Mouse (Mus musculus) forebrain, postnatal 0 days (tissue): ENCODE results near the gene Hephl1. TPM values are rescaled to one million over a fixed set of nuclear protein-coding genes. Genes with fewer than 3 reads are reported as not detected.
A peak's percentile ranks its signal among the peaks of the same experiment; 100 is the strongest.

ENCODE experiments used
- ATAC-seq: fragments of 200-750 bp; cut with Nextera tagmentation; 2 replicates; pipeline ENCODE4 v1.8.0; 2017; ENCODE audit warnings: mild to moderate bottlenecking, moderate library complexity
- DNase-seq: peaks from one replicate; pipeline ENCODE4 v3.0.0-alpha.2; 2015
- H3K27ac ChIP-seq: fragments of 300-500 bp; sonication (generic); 2 replicates; pipeline ENCODE4 v1.5.1; 2014; ENCODE audit warnings: low read depth, mild to moderate bottlenecking, antibody characterized with exemption, low read length, moderate library complexity, mixed read lengths
- H3K27me3 ChIP-seq: fragments of 300-500 bp; sonication (generic); 2 replicates; pipeline ENCODE4 v1.6.1; 2014; ENCODE audit warnings: mild to moderate bottlenecking, low read length, mixed read lengths; ENCODE audit not compliant: insufficient read depth
- H3K36me3 ChIP-seq: fragments of 300-500 bp; sonication (generic); 2 replicates; pipeline ENCODE4 v1.6.1; 2014; ENCODE audit warnings: mild to moderate bottlenecking, moderate library complexity; ENCODE audit not compliant: insufficient read depth
- H3K4me1 ChIP-seq: fragments of 300-500 bp; sonication (generic); 2 replicates; pipeline ENCODE4 v1.6.1; 2014; ENCODE audit warnings: antibody characterized with exemption; ENCODE audit not compliant: insufficient read depth
- H3K4me2 ChIP-seq: fragments of 300-500 bp; sonication (generic); 2 replicates; pipeline ENCODE4 v1.6.1; 2014; ENCODE audit warnings: low read depth, mild to moderate bottlenecking, moderate library complexity
- H3K4me3 ChIP-seq: fragments of 300-500 bp; sonication (generic); 2 replicates; pipeline ENCODE4 v1.5.1; 2014; ENCODE audit warnings: low read depth, low read length, mixed read lengths
- H3K9ac ChIP-seq: fragments of 300-500 bp; sonication (generic); 2 replicates; pipeline ENCODE4 v1.6.1; 2014; ENCODE audit warnings: mild to moderate bottlenecking
- H3K9me3 ChIP-seq: fragments of 300-500 bp; sonication (generic); 2 replicates; pipeline ENCODE4 v1.6.1; 2016; ENCODE audit warnings: low read length
- CTCF ChIP-seq: sonication (generic); IDR thresholded peaks from 2 replicates; pipeline ENCODE4 v1.5.1; 2016; ENCODE audit warnings: antibody characterized with exemption, control low read depth, low read depth
- WGBS: fragments of 180-500 bp; shearing (Covaris S2); extraction: QIAGEN DNeasy Blood & Tissue Kit; methylation state at CpG from one replicate; pipeline ENCODE4 v1.1.7; 2014; 5-methylcytosine and 5-hydroxymethylcytosine counted together
- polyA plus RNA-seq: library from polyadenylated mRNA; unstranded; fragments of >200 nt; fragmentation: Nextera tagmentation; extraction: Ambion mirVana; gene quantifications from 2 replicates; pipeline ENCODE4 v1.2.1, GENCODE M21; 2015
- total RNA-seq: library from RNA; depleted of rRNA; stranded (reverse); fragments of >200 nt; gene quantifications from 2 replicates; pipeline ENCODE4 v1.2.3, GENCODE M21; 2014

Hephl1 gene
- total and polyA plus RNA-seq, 2 experiments from 2014 or later, result not detected

DNA sequence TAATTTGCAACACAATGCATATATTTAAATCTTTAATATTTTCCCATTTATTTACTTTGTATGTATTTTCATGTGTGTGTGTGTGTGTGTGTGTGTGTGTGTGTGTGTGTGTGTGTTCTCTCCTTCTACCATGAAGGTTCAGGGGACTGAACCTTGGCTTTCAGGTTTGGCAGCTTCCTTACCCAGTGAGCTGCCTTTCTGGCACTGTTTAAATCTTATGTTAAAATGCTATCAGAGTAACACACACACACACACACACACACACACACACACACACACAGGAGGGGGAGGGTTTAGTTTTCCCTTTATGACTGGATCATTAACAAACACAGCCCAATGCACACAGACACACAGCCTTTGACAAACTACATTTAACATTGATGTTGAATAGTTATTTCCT is 74.7 kb downstream of the Hephl1 start:
- TF ChIP-seq CTCF, result no peak
- no peaks in the 10 kb centered on the region for H3K4me1 ChIP-seq
- H3K36me3 ChIP-seq, result peaks cover 8% of the 10 kb centered on the region; the same call in 1 of the 2 replicates
- no peak for DNase-seq
- no peak; the same call in 1 of the 2 replicates for ATAC-seq
- H3K4me2 ChIP-seq, result no peak overlapping the region
- no peaks in the 10 kb centered on the region for H3K27me3 ChIP-seq
- no peak overlapping the region for H3K4me3 ChIP-seq
- H3K9me3 ChIP-seq, result no peaks in the 10 kb centered on the region
- H3K27ac ChIP-seq, result no peak overlapping the region
- H3K9ac ChIP-seq, result no peak overlapping the region

- ATAC-seq (peak; percentile 60; the same call in 1 of the 2 replicates), DNase-seq (no peak)
Measured at GRCm38 (mm10) chr9:15036807-15037206, 75.1 kb downstream of the Hephl1 start.

GRCm38 (mm10) chr9:15036405-15036804 is 75.5 kb downstream of the Hephl1 start:
- H3K9me3 ChIP-seq, result no peaks in the 10 kb centered on the region
- no peak overlapping the region for H3K4me2 ChIP-seq
- no peaks in the 10 kb centered on the region for H3K27me3 ChIP-seq
- TF ChIP-seq CTCF, result no peak
- H3K4me3 ChIP-seq, result no peak overlapping the region
- H3K4me1 ChIP-seq, result no peaks in the 10 kb centered on the region
- no peak for DNase-seq
- 94% methylated on average over 2 of the region's 2 CpGs for WGBS
- no peak; the same call in 1 of the 2 replicates for ATAC-seq
- H3K9ac ChIP-seq, result no peak overlapping the region
- H3K27ac ChIP-seq, result no peak overlapping the region
- peaks cover 13% of the 10 kb centered on the region for H3K36me3 ChIP-seq

More at GRCm38 (mm10) chr9:15036807-15037206, 75.1 kb downstream of the Hephl1 start:
- 38% methylated on average over 4 of the region's 4 CpGs for WGBS
- TF ChIP-seq CTCF, result no peak
- no peaks in the 10 kb centered on the region for H3K4me1 ChIP-seq
- no peak overlapping the region for H3K4me3 ChIP-seq
- H3K9ac ChIP-seq, result no peak overlapping the region
- H3K36me3 ChIP-seq, result peaks cover 11% of the 10 kb centered on the region
- no peaks in the 10 kb centered on the region for H3K9me3 ChIP-seq
- H3K27ac ChIP-seq, result no peak overlapping the region
- no peak overlapping the region for H3K4me2 ChIP-seq
- H3K27me3 ChIP-seq, result no peaks in the 10 kb centered on the region

DNA sequence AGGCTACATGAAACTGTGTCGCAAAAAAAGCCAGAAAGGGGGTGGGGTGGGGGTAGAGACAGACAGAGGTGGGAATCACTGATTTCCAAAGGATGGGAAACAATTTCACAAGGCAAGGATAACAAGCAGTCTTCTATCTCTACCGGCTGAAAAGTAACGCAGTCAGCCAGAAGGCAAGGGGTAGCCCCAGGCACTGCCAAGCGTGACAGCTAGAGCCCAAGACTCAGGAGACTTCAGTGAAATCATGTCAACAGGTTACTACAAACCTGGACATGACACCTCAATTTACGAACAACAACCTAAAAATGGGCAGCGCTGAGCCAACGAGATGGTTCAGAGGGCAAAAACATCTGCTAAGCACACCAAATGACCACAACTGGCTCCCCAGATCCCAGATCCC is 75.9 kb downstream of the Hephl1 start:
- no peaks in the 10 kb centered on the region for H3K4me1 ChIP-seq
- TF ChIP-seq CTCF, result no peak
- no peak for DNase-seq
- no peak overlapping the region for H3K4me2 ChIP-seq
- H3K4me3 ChIP-seq, result no peak overlapping the region
- no peaks in the 10 kb centered on the region for H3K9me3 ChIP-seq
- H3K27me3 ChIP-seq, result no peaks in the 10 kb centered on the region
- no peak overlapping the region for H3K9ac ChIP-seq
- no peak for ATAC-seq
- WGBS, result 97% methylated on average over 7 of the region's 7 CpGs
- no peak overlapping the region for H3K27ac ChIP-seq
- H3K36me3 ChIP-seq, result peaks cover 9% of the 10 kb centered on the region

- TF ChIP-seq CTCF, result no peak
- Histone ChIP-seq H3K27me3 (no peaks in the 10 kb centered on the region), H3K4me1 (0 out of 2 replicates have a peak, but pooled peaks cover 3% of the 10 kb centered on the region), H3K36me3 (peaks cover 7% of the 10 kb centered on the region; the same call in 1 of the 2 replicates), H3K27ac (no peak overlapping the region), H3K4me3 (no peak overlapping the region), H3K4me2 (no peak overlapping the region), H3K9ac (no peak overlapping the region), H3K9me3 (no peaks in the 10 kb centered on the region)
- no peak for DNase-seq
- no peak for ATAC-seq
- WGBS, result 87% methylated on average over 7 of the region's 7 CpGs
Measured at GRCm38 (mm10) chr9:15034546-15035273, 77.2 kb downstream of the Hephl1 start.

GRCm38 (mm10) chr9:15033568-15034160 is 78.2 kb downstream of the Hephl1 start:
- H3K4me1 ChIP-seq, result 0 out of 2 replicates have a peak, but pooled peaks cover 3% of the 10 kb centered on the region
- no peak overlapping the region for H3K27ac ChIP-seq
- H3K27me3 ChIP-seq, result no peaks in the 10 kb centered on the region
- H3K9ac ChIP-seq, result no peak overlapping the region
- ATAC-seq (no peak), DNase-seq (peak; percentile 43)
- peaks cover 7% of the 10 kb centered on the region; the same call in 1 of the 2 replicates for H3K36me3 ChIP-seq
- 67% methylated on average over 5 of the region's 5 CpGs for WGBS
- H3K9me3 ChIP-seq, result no peaks in the 10 kb centered on the region
- H3K4me2 ChIP-seq, result no peak overlapping the region
- TF ChIP-seq CTCF, result peak; percentile 58
- no peak overlapping the region for H3K4me3 ChIP-seq

GRCm38 (mm10) chr9:15032797-15033196 is 79.1 kb downstream of the Hephl1 start:
- H3K4me2 ChIP-seq, result no peak overlapping the region
- H3K27ac ChIP-seq, result no peak overlapping the region
- H3K4me3 ChIP-seq, result no peak overlapping the region
- ATAC-seq (no peak), DNase-seq (no peak)
- 0 out of 2 replicates have a peak, but pooled peaks cover 3% of the 10 kb centered on the region for H3K4me1 ChIP-seq
- 90% methylated on average over 4 of the region's 4 CpGs for WGBS
- peaks cover 7% of the 10 kb centered on the region; the same call in 1 of the 2 replicates for H3K36me3 ChIP-seq
- no peaks in the 10 kb centered on the region for H3K9me3 ChIP-seq
- H3K27me3 ChIP-seq, result no peaks in the 10 kb centered on the region
- no peak for TF ChIP-seq CTCF
- H3K9ac ChIP-seq, result no peak overlapping the region
